Mouse (Mus musculus) stomach, embryonic 15.5 days (tissue): ENCODE results near the gene Zbtb16. TPM values are rescaled to one million over a fixed set of nuclear protein-coding genes. Genes with fewer than 3 reads are reported as not detected.

Experiments used
- ATAC-seq: fragments of 200-750 bp; cut with Nextera tagmentation; 2 replicates; pipeline ENCODE4 v1.8.0; 2017; ENCODE audit warnings: low read depth, moderate number of reproducible peaks, moderate TSS enrichment; ENCODE audit not compliant: insufficient read depth, low FRiP score
- H3K27ac ChIP-seq: fragments of 300-500 bp; sonication (generic); 2 replicates; pipeline ENCODE4 v1.5.1; 2015; ENCODE audit warnings: mild to moderate bottlenecking, inconsistent platforms
- H3K27me3 ChIP-seq: fragments of 300-500 bp; sonication (generic); replicated peaks from 2 replicates; pipeline ENCODE4 v1.6.1; 2015; ENCODE audit warnings: inconsistent platforms
- H3K36me3 ChIP-seq: fragments of 300-500 bp; sonication (generic); 2 replicates; pipeline ENCODE4 v1.6.1; 2015; ENCODE audit warnings: inconsistent platforms
- H3K4me1 ChIP-seq: fragments of 300-500 bp; sonication (generic); 2 replicates; pipeline ENCODE4 v1.6.1; 2015; ENCODE audit warnings: inconsistent platforms
- H3K4me2 ChIP-seq: fragments of 300-500 bp; sonication (generic); 2 replicates; pipeline ENCODE4 v1.6.1; 2015; ENCODE audit warnings: mild to moderate bottlenecking, inconsistent platforms
- H3K4me3 ChIP-seq: fragments of 300-500 bp; sonication (generic); replicated peaks from 2 replicates; pipeline ENCODE4 v1.5.1; 2015; ENCODE audit warnings: inconsistent platforms
- H3K9ac ChIP-seq: fragments of 300-500 bp; sonication (generic); 2 replicates; pipeline ENCODE4 v1.6.1; 2015; ENCODE audit warnings: inconsistent platforms
- H3K9me3 ChIP-seq: fragments of 300-500 bp; sonication (generic); 2 replicates; pipeline ENCODE4 v1.6.1; 2016; ENCODE audit warnings: inconsistent platforms
- WGBS: fragments of 180-500 bp; shearing (Covaris S2); methylation state at CpG from one replicate; pipeline ENCODE4 v1.1.7; 2015; 5-methylcytosine and 5-hydroxymethylcytosine counted together
- polyA plus RNA-seq: library from polyadenylated mRNA; unstranded; fragments of >200 nt; fragmentation: Nextera tagmentation; extraction: Ambion mirVana; gene quantifications from 2 replicates; pipeline ENCODE4 v1.2.1, GENCODE M21; 2015

The Zbtb16 gene
- polyA plus RNA-seq, 1 experiment from 2014 or later = 3.9 TPM

DNA sequence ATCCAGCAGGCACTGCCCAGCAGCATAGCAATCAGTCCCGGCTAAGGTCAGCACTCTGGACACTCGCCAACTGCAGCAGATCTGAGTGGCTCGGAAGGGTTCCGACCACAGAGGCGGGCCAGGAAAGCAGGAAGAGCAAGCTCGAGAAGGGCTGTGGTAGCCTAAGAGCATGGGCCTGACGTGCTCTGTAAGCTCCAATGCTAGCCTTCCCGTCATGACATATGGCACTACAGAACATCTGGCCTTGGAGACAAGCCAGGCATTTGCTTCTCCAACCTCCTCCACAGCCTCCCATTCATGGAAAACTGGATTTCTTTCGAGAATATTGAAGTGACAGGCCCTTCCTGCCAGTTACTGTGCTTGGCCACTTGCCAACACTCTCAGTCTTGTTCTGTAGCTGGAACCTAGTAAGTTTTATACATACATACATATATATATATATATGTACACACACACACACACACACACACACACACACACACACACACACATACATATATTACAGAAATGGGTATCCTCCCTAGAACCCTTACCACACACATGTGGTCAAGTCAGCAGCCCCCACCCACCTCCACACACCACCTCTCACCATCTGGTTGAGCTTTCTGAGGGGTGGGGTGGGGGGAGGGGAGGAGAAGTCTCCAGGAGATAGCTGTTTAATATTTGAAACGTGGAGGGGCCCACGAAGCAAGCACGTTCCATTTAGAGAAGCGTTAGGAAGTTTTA, 75.4 kb downstream of the Zbtb16 start:
- 21% methylated on average over 13 of the region's 13 CpGs for WGBS
- ATAC-seq = peak; percentile 78
- Histone ChIP-seq H3K27me3 (0 out of 2 replicates have a peak, but pooled peaks cover 8% of the 10 kb centered on the region), H3K27ac (peak overlapping the region; percentile 71), H3K4me2 (no peak overlapping the region), H3K4me1 (peaks cover 38% of the 10 kb centered on the region), H3K9ac (no peak overlapping the region), H3K36me3 (no peaks in the 10 kb centered on the region), H3K4me3 (no peak overlapping the region), H3K9me3 (no peaks in the 10 kb centered on the region)

DNA sequence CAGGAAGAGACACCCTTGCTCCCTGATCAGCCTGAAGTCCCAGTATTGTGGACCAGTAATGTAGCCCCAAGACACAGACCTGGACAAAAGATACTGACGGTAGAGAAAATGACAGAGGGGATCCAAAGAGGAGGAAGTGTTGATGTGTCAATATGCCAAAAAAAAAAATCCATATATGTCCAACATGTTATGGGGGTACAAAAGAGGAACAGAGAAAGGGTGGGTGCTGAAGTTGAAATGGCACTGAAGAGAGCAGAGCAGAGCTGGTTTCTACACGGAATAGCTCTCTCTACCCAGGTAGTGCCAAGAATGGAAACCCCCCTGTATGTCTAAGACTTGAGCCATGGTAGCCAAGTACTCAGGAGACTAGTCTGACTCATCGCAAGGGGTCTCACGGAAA, 76.9 kb downstream of the Zbtb16 start:
- Histone ChIP-seq H3K9ac (no peak overlapping the region), H3K36me3 (no peaks in the 10 kb centered on the region), H3K27ac (no peak overlapping the region), H3K4me2 (no peak overlapping the region), H3K4me1 (peaks cover 42% of the 10 kb centered on the region), H3K27me3 (0 out of 2 replicates have a peak, but pooled peaks cover 8% of the 10 kb centered on the region), H3K9me3 (no peaks in the 10 kb centered on the region), H3K4me3 (no peak overlapping the region)
- ATAC-seq = no peak
- WGBS = 83% methylated on average over 4 of the region's 4 CpGs

DNA sequence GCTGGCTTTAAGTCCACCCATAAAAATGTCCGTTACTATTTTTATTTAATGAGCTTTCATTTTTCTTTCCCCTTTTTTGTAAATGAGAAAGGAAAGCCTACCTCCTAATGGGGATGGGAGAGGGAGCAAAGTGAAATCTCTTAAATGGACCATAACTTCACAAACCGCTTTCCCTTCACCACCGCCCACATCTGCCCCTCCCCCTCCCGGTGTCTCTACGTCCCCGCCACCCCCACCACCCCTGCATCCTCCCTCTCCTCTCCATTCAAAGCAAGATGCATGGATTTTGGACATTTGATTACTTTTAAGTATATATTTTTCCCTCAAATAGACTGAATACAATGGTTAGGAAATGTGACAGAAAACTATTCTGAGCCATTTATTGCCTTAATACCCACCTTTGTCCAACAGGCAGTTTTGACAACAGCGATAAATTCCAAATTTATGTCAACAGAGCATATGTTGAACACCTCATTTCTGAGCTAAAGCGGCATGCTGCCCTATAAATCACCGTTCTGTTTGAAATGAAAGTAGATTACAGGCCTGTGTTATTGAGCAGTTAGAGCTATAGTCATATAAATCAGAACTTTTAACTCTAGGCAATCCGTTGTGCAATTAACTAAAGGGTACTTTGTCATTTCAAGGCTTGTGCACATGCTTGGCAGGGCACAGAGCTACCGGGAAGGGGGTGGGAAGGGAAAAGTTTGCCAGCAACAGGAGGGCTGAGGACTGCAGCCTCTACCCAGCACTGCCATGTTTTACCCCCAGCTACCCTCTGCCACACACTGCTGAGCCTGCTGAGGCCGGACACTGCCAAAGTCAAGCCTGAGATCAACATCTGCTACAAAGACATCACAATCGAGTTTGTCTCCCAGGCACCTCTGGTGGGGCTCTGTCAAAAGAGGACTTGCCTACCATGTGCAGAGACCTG, 78.1 kb downstream of the Zbtb16 start:
- H3K27me3 ChIP-seq = 0 out of 2 replicates have a peak, but pooled peaks cover 2% of the 10 kb centered on the region
- no peak overlapping the region for H3K9ac ChIP-seq
- no peak overlapping the region for H3K27ac ChIP-seq
- no peak overlapping the region for H3K4me2 ChIP-seq
- no peak for ATAC-seq
- WGBS = 30% methylated on average over 13 of the region's 13 CpGs
- no peaks in the 10 kb centered on the region for H3K9me3 ChIP-seq
- no peak overlapping the region for H3K4me3 ChIP-seq
- H3K4me1 ChIP-seq = peaks cover 42% of the 10 kb centered on the region
- no peaks in the 10 kb centered on the region for H3K36me3 ChIP-seq

DNA sequence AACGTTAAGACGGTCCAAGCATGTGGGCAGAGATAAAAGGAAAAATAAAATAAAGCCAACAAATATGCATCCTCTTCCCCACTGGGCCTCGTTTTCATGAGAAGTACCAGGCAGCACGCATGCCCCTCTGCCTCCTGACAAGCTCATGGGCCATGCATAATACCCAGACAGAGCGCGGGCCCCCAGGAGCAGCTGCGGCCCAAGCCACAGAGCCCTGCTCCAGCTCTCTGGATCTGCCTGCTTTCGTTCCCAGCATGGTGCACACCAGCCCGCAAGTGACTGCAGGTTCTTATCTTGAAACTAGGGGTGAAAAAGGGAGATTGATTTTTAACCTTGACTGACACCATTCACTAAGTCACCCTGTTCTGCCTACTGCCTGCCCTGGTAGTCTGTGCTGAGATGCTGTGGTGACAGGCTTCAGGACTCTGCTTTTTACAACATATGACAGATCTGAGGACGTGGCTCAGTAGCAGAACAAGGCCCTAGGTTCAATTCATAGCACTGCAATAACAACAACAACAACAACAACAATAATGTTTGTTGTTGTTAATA, 79.7 kb downstream of the Zbtb16 start:
- no peak overlapping the region for H3K27ac ChIP-seq
- no peaks in the 10 kb centered on the region for H3K36me3 ChIP-seq
- no peak overlapping the region for H3K4me3 ChIP-seq
- 55% methylated on average over 10 of the region's 10 CpGs for WGBS
- ATAC-seq = no peak
- no peaks in the 10 kb centered on the region for H3K27me3 ChIP-seq
- H3K4me1 ChIP-seq = peaks cover 41% of the 10 kb centered on the region
- H3K4me2 ChIP-seq = no peak overlapping the region
- no peak overlapping the region for H3K9ac ChIP-seq
- no peaks in the 10 kb centered on the region for H3K9me3 ChIP-seq

DNA sequence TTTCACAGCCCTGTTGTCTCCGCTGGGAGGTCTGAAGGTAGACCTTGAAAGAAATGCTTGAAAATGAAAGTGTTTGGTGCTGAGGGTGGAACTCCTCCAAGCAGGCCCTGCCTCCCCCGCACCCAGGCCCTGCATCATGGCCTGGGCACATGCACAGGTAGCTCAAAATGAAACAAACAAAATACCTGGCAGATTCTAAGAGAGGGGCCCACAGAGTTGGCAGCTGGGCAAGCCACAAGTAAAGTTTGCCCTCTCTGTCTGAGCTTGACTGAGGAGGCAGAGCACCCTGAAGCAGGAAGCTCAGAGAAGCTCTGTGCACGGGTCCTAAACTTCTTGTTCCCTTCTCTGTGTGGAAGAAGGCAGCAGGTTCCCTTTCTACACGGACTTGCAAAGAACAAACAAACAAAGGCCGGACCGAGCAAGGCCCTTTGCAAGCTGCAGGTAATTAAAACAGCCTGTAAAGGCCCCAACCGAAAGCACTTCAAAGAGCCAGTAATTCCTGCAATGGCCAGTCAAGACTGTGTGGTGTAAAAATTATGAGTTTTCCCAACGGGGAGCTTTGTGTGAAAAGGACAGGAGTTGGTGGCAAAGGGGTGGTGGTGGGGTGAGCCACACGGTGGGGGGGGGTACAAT, 80.5 kb downstream of the Zbtb16 start:
- ATAC-seq = no peak
- WGBS = 52% methylated on average over 9 of the region's 9 CpGs
- Histone ChIP-seq H3K36me3 (no peaks in the 10 kb centered on the region), H3K4me2 (no peak overlapping the region), H3K27me3 (no peaks in the 10 kb centered on the region), H3K9ac (no peak overlapping the region), H3K4me1 (peaks cover 33% of the 10 kb centered on the region), H3K9me3 (no peaks in the 10 kb centered on the region), H3K4me3 (no peak overlapping the region), H3K27ac (no peak overlapping the region)

DNA sequence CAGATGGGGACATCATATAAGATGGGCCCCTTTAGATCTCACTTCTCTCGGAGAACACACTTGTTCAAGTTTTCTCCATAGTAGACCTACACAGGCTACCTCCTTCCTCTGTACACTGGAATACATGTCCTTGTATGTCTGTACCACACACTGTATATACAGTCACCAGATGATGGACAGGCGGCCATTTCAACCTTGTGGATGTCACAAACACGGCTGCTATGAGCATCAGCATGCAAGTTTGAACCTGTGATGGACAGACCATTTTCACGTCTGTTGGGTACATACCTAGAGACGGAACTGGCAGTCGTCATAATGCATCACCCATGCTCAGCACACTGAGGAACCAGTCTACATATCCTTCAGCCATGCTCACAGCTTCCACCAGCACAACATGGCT, 81.6 kb downstream of the Zbtb16 start:
- Histone ChIP-seq H3K4me1 (peaks cover 26% of the 10 kb centered on the region), H3K9me3 (no peaks in the 10 kb centered on the region), H3K27me3 (no peaks in the 10 kb centered on the region), H3K9ac (no peak overlapping the region), H3K4me3 (no peak overlapping the region), H3K4me2 (no peak overlapping the region), H3K27ac (no peak overlapping the region), H3K36me3 (no peaks in the 10 kb centered on the region)
- WGBS = 89% methylated on average over 6 of the region's 6 CpGs
- no peak for ATAC-seq

DNA sequence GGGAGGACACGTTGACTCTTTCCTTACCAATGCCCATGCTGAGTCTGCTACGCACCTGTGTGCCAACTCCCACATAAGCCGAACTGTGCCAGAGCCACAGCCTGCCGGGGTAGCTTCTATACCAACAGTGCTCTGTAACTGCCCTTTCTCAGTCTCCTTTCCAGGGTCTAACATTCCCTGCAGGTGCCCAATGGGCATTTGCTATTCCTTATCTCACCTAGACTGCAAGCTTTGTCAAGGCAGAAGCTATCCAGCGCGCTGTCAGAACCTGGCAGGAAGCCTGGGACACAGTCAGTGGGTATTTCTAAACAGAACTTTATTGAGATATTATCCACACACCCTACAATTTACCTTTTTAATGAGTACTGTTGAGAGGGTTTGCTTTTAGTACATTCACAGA, 82.1 kb downstream of the Zbtb16 start:
- Histone ChIP-seq H3K27me3 (no peaks in the 10 kb centered on the region), H3K4me3 (no peak overlapping the region), H3K4me2 (no peak overlapping the region), H3K9ac (no peak overlapping the region), H3K27ac (no peak overlapping the region), H3K9me3 (no peaks in the 10 kb centered on the region), H3K36me3 (no peaks in the 10 kb centered on the region), H3K4me1 (peaks cover 24% of the 10 kb centered on the region)
- ATAC-seq = no peak
- 94% methylated on average over 6 of the region's 6 CpGs for WGBS

DNA sequence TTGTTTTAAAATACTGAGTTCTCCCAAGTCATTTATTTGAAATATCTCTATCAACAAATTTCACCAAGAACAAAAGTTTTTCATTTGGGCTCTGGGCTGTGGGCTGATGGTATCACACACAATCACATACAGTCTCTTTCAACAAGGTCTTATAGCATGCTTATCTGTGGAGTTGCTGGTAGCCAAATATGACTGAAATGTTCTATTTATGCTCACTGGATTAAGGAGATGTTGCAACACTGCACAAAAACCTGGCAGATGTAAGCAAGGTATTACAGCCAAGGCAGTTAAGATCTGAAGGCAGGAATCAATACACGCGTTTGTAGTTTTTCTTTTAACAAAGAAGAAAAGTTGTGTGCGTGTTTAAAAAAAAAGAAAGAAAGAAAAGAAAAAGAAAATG, 84.1 kb downstream of the Zbtb16 start:
- peaks cover 9% of the 10 kb centered on the region; the same call in 1 of the 2 replicates for H3K4me1 ChIP-seq

DNA sequence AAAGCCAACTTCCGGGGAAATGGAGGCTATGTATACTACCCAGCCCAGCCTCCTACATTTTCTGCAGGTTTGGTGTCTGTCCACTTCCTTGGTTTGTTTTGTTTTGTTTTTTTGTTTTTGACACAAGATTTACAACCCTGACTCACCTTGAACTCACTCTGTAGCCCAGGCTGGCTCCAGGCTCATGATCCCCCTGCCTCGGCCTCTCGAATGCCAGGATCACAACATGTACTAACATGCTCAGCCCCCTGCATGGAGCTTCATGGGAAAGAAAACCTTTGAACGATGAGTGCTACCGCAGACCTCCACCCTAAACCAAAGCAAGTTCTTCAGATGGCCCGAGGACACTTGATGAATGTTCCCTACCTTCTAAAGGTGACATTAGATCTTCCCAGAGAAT, 86.4 kb downstream of the Zbtb16 start:
- Histone ChIP-seq H3K4me3 (no peak overlapping the region), H3K9me3 (no peaks in the 10 kb centered on the region), H3K4me1 (peaks cover 8% of the 10 kb centered on the region; the same call in 1 of the 2 replicates), H3K27ac (no peak overlapping the region), H3K9ac (no peak overlapping the region), H3K36me3 (no peaks in the 10 kb centered on the region), H3K4me2 (no peak overlapping the region), H3K27me3 (no peaks in the 10 kb centered on the region)
- 85% methylated on average over 6 of the region's 6 CpGs for WGBS
- ATAC-seq = no peak

More for the DNA sequence above, 84.1 kb downstream of the Zbtb16 start:
- no peak for ATAC-seq
- H3K4me3 ChIP-seq = no peak overlapping the region
- no peaks in the 10 kb centered on the region for H3K36me3 ChIP-seq
- no peaks in the 10 kb centered on the region for H3K27me3 ChIP-seq
- H3K4me2 ChIP-seq = no peak overlapping the region
- H3K9me3 ChIP-seq = no peaks in the 10 kb centered on the region
- H3K27ac ChIP-seq = no peak overlapping the region
- 78% methylated on average over 3 of the region's 3 CpGs for WGBS
- H3K9ac ChIP-seq = no peak overlapping the region

DNA sequence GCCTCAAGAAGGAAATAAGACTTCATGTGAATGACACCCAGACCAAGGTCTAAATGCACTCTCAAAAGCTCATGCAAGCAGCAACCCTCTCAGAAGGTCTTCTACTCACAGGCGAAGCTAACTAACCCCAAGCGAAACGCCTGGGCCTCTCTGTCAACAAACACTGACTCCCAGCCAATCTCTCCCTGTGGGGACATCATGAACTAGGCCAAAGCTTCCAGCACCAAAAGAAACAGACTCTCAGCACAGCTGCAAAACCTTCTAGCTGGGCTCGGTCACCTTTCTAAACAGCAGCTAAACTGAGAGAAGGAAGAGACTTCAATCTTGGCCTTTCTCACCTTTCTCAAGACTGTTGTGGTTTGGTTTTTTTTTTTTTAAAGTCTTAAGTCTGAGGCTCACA, 86.9 kb downstream of the Zbtb16 start:
- WGBS = 71% methylated on average over 4 of the region's 4 CpGs
- no peak for ATAC-seq
- Histone ChIP-seq H3K9me3 (no peaks in the 10 kb centered on the region), H3K4me3 (no peak overlapping the region), H3K27me3 (no peaks in the 10 kb centered on the region), H3K27ac (no peak overlapping the region), H3K4me1 (peaks cover 10% of the 10 kb centered on the region; the same call in 1 of the 2 replicates), H3K9ac (no peak overlapping the region), H3K36me3 (no peaks in the 10 kb centered on the region), H3K4me2 (no peak overlapping the region)

DNA sequence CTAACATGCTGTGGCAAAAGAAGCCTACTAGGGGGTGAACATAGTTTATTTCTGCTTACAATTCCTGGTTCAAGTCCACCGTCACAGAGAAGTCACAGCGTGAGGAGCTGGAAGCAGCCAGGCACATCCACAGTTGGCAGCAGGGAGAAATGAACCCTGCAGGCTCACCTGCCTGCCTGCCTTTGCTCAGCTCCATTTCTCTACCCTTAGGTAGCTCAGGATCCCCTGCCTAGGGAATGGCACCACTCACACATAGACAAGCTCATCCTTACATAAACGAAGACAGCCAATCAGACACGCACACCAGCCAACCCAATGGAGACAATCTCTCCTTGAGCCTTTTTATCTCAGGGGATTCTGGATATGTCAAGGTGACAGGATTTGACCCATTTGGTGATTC, 87.3 kb downstream of the Zbtb16 start:
- Histone ChIP-seq H3K27ac (no peak overlapping the region), H3K27me3 (no peaks in the 10 kb centered on the region), H3K4me3 (no peak overlapping the region), H3K9ac (no peak overlapping the region), H3K4me1 (peaks cover 10% of the 10 kb centered on the region; the same call in 1 of the 2 replicates), H3K9me3 (no peaks in the 10 kb centered on the region), H3K4me2 (no peak overlapping the region), H3K36me3 (no peaks in the 10 kb centered on the region)
- 95% methylated on average over 4 of the region's 4 CpGs for whole genome bisulfite sequencing
- ATAC-seq = no peak
